Mouse (Mus musculus): ENCODE measurements around the gene Gtf2a1l. TPM values are rescaled to one million over a fixed set of nuclear protein-coding genes. Genes with fewer than 3 reads are reported as not detected.
A peak's percentile ranks its signal among the peaks of the same experiment; 100 is the strongest.

Gene Gtf2a1l
- polyA plus RNA-seq, 1 experiment from 2014 or later, result 0.14 TPM

DNA sequence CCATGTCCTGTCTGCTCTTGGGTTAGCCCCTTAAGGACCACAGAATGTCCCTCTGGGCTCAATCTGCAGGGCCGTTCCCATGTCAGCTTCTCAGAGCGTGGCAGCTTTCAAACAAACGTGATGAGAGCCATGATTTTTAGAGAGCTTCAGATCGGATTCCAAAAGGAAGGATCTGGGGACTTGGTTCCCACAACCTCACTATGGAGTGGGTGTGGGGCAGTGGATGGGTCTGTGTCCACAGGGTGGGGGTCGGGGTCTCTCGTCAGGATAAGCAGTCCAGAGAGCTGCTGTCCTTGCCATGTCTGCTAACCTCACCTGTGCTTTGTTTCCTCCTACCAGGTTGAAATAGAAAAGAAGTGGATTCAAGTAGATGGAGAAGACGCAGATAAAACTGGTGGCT, 23.6 kb upstream of the Gtf2a1l start:
- H3K9me3 ChIP-seq (ENCODE audit: control insufficient read depth, low read length), result no peaks in the 10 kb centered on the region
- ATAC-seq (replicated peaks; ENCODE audit: low FRiP score) (no peak), DNase-seq (ENCODE audit: low spot score) (peak; percentile 22)
- no peak overlapping the region for H3K27ac ChIP-seq (ENCODE audit: low read depth, low read length)
- no peak overlapping the region for H3K4me2 ChIP-seq
- no peaks in the 10 kb centered on the region for H3K27me3 ChIP-seq (replicated peaks; ENCODE audit: control insufficient read depth, insufficient read depth, low read length)
- H3K4me3 ChIP-seq (ENCODE audit: low read depth, low read length), result no peak overlapping the region
- H3K36me3 ChIP-seq (ENCODE audit: control insufficient read depth, insufficient read depth, low read length), result peaks cover 2% of the 10 kb centered on the region; the same call in 1 of the 2 replicates
- H3K9ac ChIP-seq (ENCODE audit: low read depth, low read length), result no peak overlapping the region
- no peaks in the 10 kb centered on the region for H3K4me1 ChIP-seq (replicated peaks; ENCODE audit: control insufficient read depth, insufficient read depth, low read length)
- 88% methylated on average over 7 of the region's 7 CpGs for WGBS

DNA sequence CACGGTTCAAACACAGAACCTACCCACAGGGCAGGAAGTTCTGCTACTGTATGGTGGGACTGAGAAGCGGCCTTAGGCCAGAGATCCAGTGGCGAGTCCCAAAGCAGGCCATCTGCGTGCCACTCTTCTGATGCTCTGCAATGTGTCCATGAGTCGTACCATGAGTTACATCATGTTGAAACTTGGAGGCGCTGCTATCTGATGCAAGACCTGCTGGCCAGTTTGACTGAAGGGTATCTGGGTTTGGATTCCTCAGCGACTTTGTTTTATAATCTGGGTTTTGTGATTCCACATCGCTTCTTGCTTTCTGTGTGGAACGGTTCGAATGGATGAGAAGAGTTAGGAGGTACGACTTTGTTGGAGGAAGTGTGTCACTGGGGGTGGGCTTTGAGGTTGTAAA, 23.2 kb upstream of the Gtf2a1l start:
- WGBS, result 82% methylated on average over 11 of the region's 11 CpGs
- no peaks in the 10 kb centered on the region for H3K9me3 ChIP-seq (ENCODE audit: control insufficient read depth, low read length)
- H3K36me3 ChIP-seq (ENCODE audit: control insufficient read depth, insufficient read depth, low read length), result peaks cover 2% of the 10 kb centered on the region; the same call in 1 of the 2 replicates
- no peak overlapping the region for H3K27ac ChIP-seq (ENCODE audit: low read depth, low read length)
- H3K4me2 ChIP-seq, result no peak overlapping the region
- no peak overlapping the region for H3K9ac ChIP-seq (ENCODE audit: low read depth, low read length)
- no peaks in the 10 kb centered on the region for H3K27me3 ChIP-seq (replicated peaks; ENCODE audit: control insufficient read depth, insufficient read depth, low read length)
- ATAC-seq (replicated peaks; ENCODE audit: low FRiP score) (no peak), DNase-seq (ENCODE audit: low spot score) (peak; percentile 14)
- no peak overlapping the region for H3K4me3 ChIP-seq (ENCODE audit: low read depth, low read length)
- H3K4me1 ChIP-seq (replicated peaks; ENCODE audit: control insufficient read depth, insufficient read depth, low read length), result no peaks in the 10 kb centered on the region

DNA sequence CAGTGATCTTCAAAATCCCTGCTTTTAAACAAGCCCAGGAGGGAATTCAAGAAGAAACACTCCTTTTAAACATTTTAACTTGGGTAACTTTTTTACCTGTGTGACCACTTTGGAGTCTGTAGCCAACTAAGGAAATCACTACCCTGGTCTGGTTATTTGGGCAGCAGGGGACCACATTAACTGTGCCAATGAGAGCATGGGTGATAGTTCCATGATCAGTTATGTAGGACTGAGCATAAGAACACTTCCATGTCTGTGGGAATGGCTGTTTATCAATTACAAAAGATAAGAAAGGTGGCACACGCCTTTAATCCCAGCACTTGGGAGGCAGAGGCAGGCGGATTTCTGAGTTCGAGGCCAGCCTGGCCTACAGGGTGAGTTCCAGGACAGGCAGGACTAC, 21.3 kb upstream of the Gtf2a1l start:
- peaks cover 2% of the 10 kb centered on the region; the same call in 1 of the 2 replicates for H3K36me3 ChIP-seq (ENCODE audit: control insufficient read depth, insufficient read depth, low read length)
- no peak for ATAC-seq (replicated peaks; ENCODE audit: low FRiP score)
- no peak overlapping the region for H3K4me2 ChIP-seq
- H3K9ac ChIP-seq (ENCODE audit: low read depth, low read length), result no peak overlapping the region
- DNase-seq (ENCODE audit: low spot score), result peak; percentile 20
- no peaks in the 10 kb centered on the region for H3K4me1 ChIP-seq (replicated peaks; ENCODE audit: control insufficient read depth, insufficient read depth, low read length)
- WGBS, result 80% methylated on average over 3 of the region's 3 CpGs
- H3K4me3 ChIP-seq (ENCODE audit: low read depth, low read length), result no peak overlapping the region
- H3K27ac ChIP-seq (ENCODE audit: low read depth, low read length), result no peak overlapping the region
- H3K9me3 ChIP-seq (ENCODE audit: control insufficient read depth, low read length), result no peaks in the 10 kb centered on the region
- H3K27me3 ChIP-seq (replicated peaks; ENCODE audit: control insufficient read depth, insufficient read depth, low read length), result no peaks in the 10 kb centered on the region

DNA sequence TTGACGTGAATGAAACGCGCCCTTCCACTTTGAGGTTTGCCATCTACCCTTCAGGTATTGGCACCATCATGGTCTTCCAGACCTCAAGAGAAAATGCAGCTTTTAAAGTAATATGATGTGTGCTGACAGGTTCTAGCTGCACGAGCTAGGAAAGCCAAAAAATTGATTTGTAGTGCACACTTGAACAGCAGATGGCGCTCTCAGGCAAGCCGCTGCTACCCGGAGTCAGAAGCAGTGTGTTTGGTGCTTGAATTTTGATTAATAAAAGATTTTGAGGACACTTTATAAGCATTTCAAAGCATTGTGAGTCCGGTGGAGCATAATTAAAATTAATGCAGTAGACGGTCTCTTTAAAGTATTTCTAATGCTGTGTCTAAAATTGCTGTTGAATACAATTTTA, 16.4 kb upstream of the Gtf2a1l start:
- Histone ChIP-seq H3K4me3 (ENCODE audit: low read depth, low read length) (no peak overlapping the region), H3K27me3 (replicated peaks; ENCODE audit: control insufficient read depth, insufficient read depth, low read length) (no peaks in the 10 kb centered on the region), H3K36me3 (ENCODE audit: control insufficient read depth, insufficient read depth, low read length) (no peaks in the 10 kb centered on the region), H3K9me3 (ENCODE audit: control insufficient read depth, low read length) (no peaks in the 10 kb centered on the region), H3K27ac (ENCODE audit: low read depth, low read length) (no peak overlapping the region), H3K4me1 (replicated peaks; ENCODE audit: control insufficient read depth, insufficient read depth, low read length) (no peaks in the 10 kb centered on the region), H3K4me2 (no peak overlapping the region), H3K9ac (ENCODE audit: low read depth, low read length) (no peak overlapping the region)
- 9% methylated on average over 9 of the region's 9 CpGs for WGBS
- ATAC-seq (replicated peaks; ENCODE audit: low FRiP score) (no peak), DNase-seq (ENCODE audit: low spot score) (no peak)

DNA sequence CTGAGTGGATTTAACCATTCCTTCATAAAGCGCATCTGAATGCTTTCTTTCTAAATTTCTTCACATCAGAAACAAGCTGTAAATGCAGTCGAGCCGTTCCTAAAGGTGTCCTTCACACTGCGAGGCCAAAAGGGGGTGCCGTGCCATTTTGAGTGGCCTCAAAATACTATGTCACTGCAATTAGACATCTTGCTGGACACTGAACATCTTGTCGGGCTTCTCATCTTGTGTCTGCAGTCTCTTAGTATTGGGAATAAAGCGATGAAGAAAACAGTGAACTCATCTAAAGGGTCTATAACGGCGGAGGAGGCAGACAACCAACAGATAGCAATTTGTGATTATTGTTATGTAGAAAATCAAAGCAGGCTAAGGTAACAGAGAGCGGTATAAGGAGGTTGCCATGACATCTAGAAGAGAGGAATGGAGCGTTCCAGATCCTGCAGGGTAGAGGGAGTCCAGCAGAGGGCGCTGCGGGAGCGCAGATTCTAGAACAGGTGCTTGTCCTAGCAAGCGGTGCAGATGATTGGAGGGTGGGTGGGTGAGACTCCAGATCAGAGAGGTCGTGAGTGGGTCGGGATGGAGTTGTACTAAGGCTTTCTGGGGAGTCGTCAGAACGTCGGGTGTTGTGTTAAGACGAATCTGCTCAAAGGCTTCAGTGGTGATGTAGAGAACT, 15.6 kb upstream of the Gtf2a1l start:
- ATAC-seq (replicated peaks; ENCODE audit: low FRiP score), result peak; percentile 46; the same call in 1 of the 2 replicates

DNA sequence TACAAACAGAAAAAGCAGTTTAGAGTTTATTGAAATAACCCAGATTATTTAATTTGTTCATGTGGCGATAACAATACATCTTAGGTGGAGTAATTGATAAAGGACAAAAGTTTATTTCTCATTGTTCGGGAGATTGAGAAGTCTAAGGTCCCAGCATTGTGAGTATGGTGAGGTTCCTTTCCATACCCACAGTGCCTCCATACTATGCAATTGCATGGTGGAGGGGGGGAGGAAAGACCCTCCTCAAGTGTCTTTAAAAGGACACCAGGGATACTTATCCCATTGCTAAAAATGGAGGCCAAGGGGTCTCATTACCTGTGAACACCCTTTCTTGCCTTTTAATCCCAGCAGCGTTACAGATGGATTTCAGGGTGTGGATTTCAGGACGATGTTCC, 15.1 kb upstream of the Gtf2a1l start:
- Histone ChIP-seq H3K27me3 (replicated peaks; ENCODE audit: control insufficient read depth, insufficient read depth, low read length) (no peaks in the 10 kb centered on the region), H3K36me3 (ENCODE audit: control insufficient read depth, insufficient read depth, low read length) (no peaks in the 10 kb centered on the region), H3K4me2 (no peak overlapping the region), H3K4me3 (ENCODE audit: low read depth, low read length) (no peak overlapping the region), H3K9ac (ENCODE audit: low read depth, low read length) (no peak overlapping the region), H3K27ac (ENCODE audit: low read depth, low read length) (no peak overlapping the region), H3K4me1 (replicated peaks; ENCODE audit: control insufficient read depth, insufficient read depth, low read length) (no peaks in the 10 kb centered on the region), H3K9me3 (ENCODE audit: control insufficient read depth, low read length) (no peaks in the 10 kb centered on the region)
- no peak for ATAC-seq (replicated peaks; ENCODE audit: low FRiP score)
- no peak for DNase-seq (ENCODE audit: low spot score)
- 78% methylated on average over 4 of the region's 4 CpGs for WGBS

More for the DNA sequence above, 15.6 kb upstream of the Gtf2a1l start:
- no peak overlapping the region for H3K9ac ChIP-seq (ENCODE audit: low read depth, low read length)
- H3K4me3 ChIP-seq (ENCODE audit: low read depth, low read length), result no peak overlapping the region
- DNase-seq (ENCODE audit: low spot score), result peak; percentile 56
- no peak overlapping the region for H3K4me2 ChIP-seq
- no peaks in the 10 kb centered on the region for H3K27me3 ChIP-seq (replicated peaks; ENCODE audit: control insufficient read depth, insufficient read depth, low read length)
- H3K9me3 ChIP-seq (ENCODE audit: control insufficient read depth, low read length), result no peaks in the 10 kb centered on the region
- no peaks in the 10 kb centered on the region for H3K4me1 ChIP-seq (replicated peaks; ENCODE audit: control insufficient read depth, insufficient read depth, low read length)
- WGBS, result 22% methylated on average over 21 of the region's 21 CpGs
- H3K36me3 ChIP-seq (ENCODE audit: control insufficient read depth, insufficient read depth, low read length), result no peaks in the 10 kb centered on the region
- no peak overlapping the region for H3K27ac ChIP-seq (ENCODE audit: low read depth, low read length)

DNA sequence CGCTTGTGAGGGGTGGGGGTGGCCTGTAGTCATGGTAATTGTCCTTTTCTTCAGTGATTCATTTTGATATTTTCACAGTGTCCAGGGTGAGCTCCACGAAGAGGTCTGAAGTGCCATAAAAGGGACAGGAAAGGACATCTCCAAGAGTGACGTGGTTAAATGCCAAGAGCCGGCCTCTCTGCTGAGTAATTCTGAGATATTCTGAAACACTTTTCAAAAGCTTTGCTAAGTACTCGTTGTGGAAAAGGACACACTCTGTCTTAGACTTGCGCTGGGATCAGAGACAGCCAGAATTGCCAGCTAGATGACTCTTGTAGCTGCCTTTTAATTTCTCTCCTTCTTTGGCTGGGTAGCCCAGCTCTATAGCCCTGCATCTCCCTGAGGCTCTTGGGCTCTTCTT, 9.9 kb upstream of the Gtf2a1l start:
- Histone ChIP-seq H3K27ac (ENCODE audit: low read depth, low read length) (no peak overlapping the region), H3K4me2 (no peak overlapping the region), H3K27me3 (replicated peaks; ENCODE audit: control insufficient read depth, insufficient read depth, low read length) (no peaks in the 10 kb centered on the region), H3K9me3 (ENCODE audit: control insufficient read depth, low read length) (no peaks in the 10 kb centered on the region), H3K4me1 (replicated peaks; ENCODE audit: control insufficient read depth, insufficient read depth, low read length) (no peaks in the 10 kb centered on the region), H3K4me3 (ENCODE audit: low read depth, low read length) (no peak overlapping the region), H3K36me3 (ENCODE audit: control insufficient read depth, insufficient read depth, low read length) (no peaks in the 10 kb centered on the region), H3K9ac (ENCODE audit: low read depth, low read length) (no peak overlapping the region)
- ATAC-seq (replicated peaks; ENCODE audit: low FRiP score), result no peak
- 76% methylated on average over 6 of the region's 6 CpGs for WGBS
- DNase-seq (ENCODE audit: low spot score), result no peak

DNA sequence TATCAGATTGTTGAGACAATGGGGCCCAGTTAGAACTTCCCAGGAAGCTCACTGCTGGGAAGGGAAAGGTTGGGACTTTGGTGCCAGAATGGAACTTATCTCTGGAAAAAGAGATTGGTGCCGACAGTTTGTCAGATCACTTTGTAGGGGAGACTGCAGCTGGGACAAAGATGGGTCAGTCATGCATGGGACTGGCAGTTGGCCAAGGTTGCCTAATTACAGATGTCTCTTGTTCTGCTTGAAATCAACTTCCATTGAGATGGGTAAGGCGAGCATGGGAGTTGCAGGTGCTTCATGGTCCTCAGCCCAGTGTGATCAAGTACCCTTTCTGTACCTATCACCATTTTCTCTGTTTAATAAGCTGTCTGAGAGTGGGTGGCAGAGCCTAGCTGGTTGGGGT, 2.4 kb upstream of the Gtf2a1l start:
- 57% methylated on average over 2 of the region's 2 CpGs for WGBS
- H3K4me3 ChIP-seq (ENCODE audit: low read depth, low read length), result no peak overlapping the region

DNA sequence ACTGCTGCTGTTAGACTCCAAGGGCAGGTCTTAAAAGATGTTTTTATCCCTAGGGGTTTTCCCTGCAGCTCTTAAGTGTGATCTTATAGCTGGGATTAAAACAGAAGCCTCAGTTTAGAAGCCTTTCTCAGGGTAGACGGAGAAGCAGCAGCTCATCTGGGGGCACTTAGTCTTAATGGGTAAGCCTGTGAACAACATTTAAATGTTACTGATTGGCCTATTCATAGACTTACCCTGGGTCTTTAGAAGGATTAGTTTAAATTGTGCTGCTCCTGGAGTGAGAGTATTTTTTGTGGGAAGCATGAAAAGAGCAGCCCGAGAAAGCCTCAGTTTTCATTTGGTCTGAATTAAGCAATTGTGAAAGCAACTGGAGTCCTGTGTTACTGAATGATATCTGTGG, 1.5 kb downstream of the Gtf2a1l start:
- no peak for DNase-seq (ENCODE audit: low spot score)
- H3K36me3 ChIP-seq (ENCODE audit: control insufficient read depth, insufficient read depth, low read length), result no peaks in the 10 kb centered on the region
- no peaks in the 10 kb centered on the region for H3K4me1 ChIP-seq (replicated peaks; ENCODE audit: control insufficient read depth, insufficient read depth, low read length)
- no peak overlapping the region for H3K4me3 ChIP-seq (ENCODE audit: low read depth, low read length)
- no peak overlapping the region for H3K4me2 ChIP-seq
- H3K27ac ChIP-seq (ENCODE audit: low read depth, low read length), result no peak overlapping the region
- ATAC-seq (replicated peaks; ENCODE audit: low FRiP score), result no peak
- H3K9ac ChIP-seq (ENCODE audit: low read depth, low read length), result no peak overlapping the region
- 75% methylated on average over 2 of the region's 2 CpGs for WGBS
- no peaks in the 10 kb centered on the region for H3K27me3 ChIP-seq (replicated peaks; ENCODE audit: control insufficient read depth, insufficient read depth, low read length)
- no peaks in the 10 kb centered on the region for H3K9me3 ChIP-seq (ENCODE audit: control insufficient read depth, low read length)

More for the DNA sequence above, 2.4 kb upstream of the Gtf2a1l start:
- DNase-seq (ENCODE audit: low spot score), result no peak
- ATAC-seq (replicated peaks; ENCODE audit: low FRiP score), result no peak
- no peaks in the 10 kb centered on the region for H3K36me3 ChIP-seq (ENCODE audit: control insufficient read depth, insufficient read depth, low read length)
- H3K27ac ChIP-seq (ENCODE audit: low read depth, low read length), result no peak overlapping the region
- H3K9me3 ChIP-seq (ENCODE audit: control insufficient read depth, low read length), result no peaks in the 10 kb centered on the region
- no peaks in the 10 kb centered on the region for H3K4me1 ChIP-seq (replicated peaks; ENCODE audit: control insufficient read depth, insufficient read depth, low read length)
- no peak overlapping the region for H3K4me2 ChIP-seq
- no peaks in the 10 kb centered on the region for H3K27me3 ChIP-seq (replicated peaks; ENCODE audit: control insufficient read depth, insufficient read depth, low read length)
- no peak overlapping the region for H3K9ac ChIP-seq (ENCODE audit: low read depth, low read length)
